Mouse (Mus musculus) midbrain, postnatal 0 days (tissue): ENCODE measurements around the gene Scnn1a. TPM values are rescaled to one million over a fixed set of nuclear protein-coding genes. Genes with fewer than 3 reads are reported as not detected.

Experiments used
- ATAC-seq: fragments of 200-750 bp; cut with Nextera tagmentation; 2 replicates; pipeline ENCODE4 v1.8.0; 2017; ENCODE audit warnings: moderate number of reproducible peaks, mild to moderate bottlenecking, moderate TSS enrichment, moderate library complexity; ENCODE audit not compliant: low FRiP score
- DNase-seq: peaks from one replicate; pipeline ENCODE4 v3.0.0-alpha.2; 2015; ENCODE audit warnings: low spot score
- H3K27ac ChIP-seq: fragments of 300-500 bp; sonication (generic); 2 replicates; pipeline ENCODE4 v1.5.1; 2014; ENCODE audit warnings: low read depth, mild to moderate bottlenecking, low read length, mixed read lengths
- H3K27me3 ChIP-seq: fragments of 300-500 bp; sonication (generic); 2 replicates; pipeline ENCODE4 v1.6.1; 2014; ENCODE audit warnings: low read length, control low read depth, mixed read lengths; ENCODE audit not compliant: insufficient read depth
- H3K36me3 ChIP-seq: fragments of 300-500 bp; sonication (generic); 2 replicates; pipeline ENCODE4 v1.6.1; 2014; ENCODE audit warnings: low read length, control low read depth, mixed read lengths; ENCODE audit not compliant: insufficient read depth
- H3K4me1 ChIP-seq: fragments of 300-500 bp; sonication (generic); 2 replicates; pipeline ENCODE4 v1.6.1; 2014; ENCODE audit warnings: mild to moderate bottlenecking, control low read depth, antibody characterized with exemption, low read length, mixed read lengths; ENCODE audit not compliant: insufficient read depth
- H3K4me2 ChIP-seq: fragments of 300-500 bp; sonication (generic); 2 replicates; pipeline ENCODE4 v1.6.1; 2014; ENCODE audit warnings: low read depth, mild to moderate bottlenecking, low read length, mixed read lengths; ENCODE audit not compliant: poor library complexity, severe bottlenecking
- H3K4me3 ChIP-seq: fragments of 300-500 bp; sonication (generic); 2 replicates; pipeline ENCODE4 v1.5.1; 2014; ENCODE audit warnings: low read depth, mild to moderate bottlenecking, low read length, moderate library complexity
- H3K9ac ChIP-seq: fragments of 300-500 bp; sonication (generic); replicated peaks from 2 replicates; pipeline ENCODE4 v1.6.1; 2014; ENCODE audit warnings: mild to moderate bottlenecking, low read length, moderate library complexity, mixed read lengths; ENCODE audit not compliant: poor library complexity, severe bottlenecking
- H3K9me3 ChIP-seq: fragments of 300-500 bp; sonication (generic); 2 replicates; pipeline ENCODE4 v1.6.1; 2016; ENCODE audit warnings: low read length, control low read depth
- CTCF ChIP-seq: IDR thresholded peaks from 2 replicates; pipeline ENCODE4 v1.5.1; 2016; ENCODE audit warnings: antibody characterized with exemption, mild to moderate bottlenecking
- WGBS: fragments of 180-500 bp; shearing (Covaris S2); extraction: QIAGEN DNeasy Blood & Tissue Kit; methylation state at CpG from one replicate; pipeline ENCODE4 v1.1.7; 2014; 5-methylcytosine and 5-hydroxymethylcytosine counted together
- polyA plus RNA-seq: library from polyadenylated mRNA; unstranded; fragments of >200 nt; fragmentation: Nextera tagmentation; extraction: Ambion mirVana; gene quantifications from 2 replicates; pipeline ENCODE4 v1.2.1, GENCODE M21; 2015
- total RNA-seq: library from RNA; depleted of rRNA; stranded (reverse); fragments of >200 nt; gene quantifications from 2 replicates; pipeline ENCODE4 v1.2.3, GENCODE M21; 2014

The Scnn1a gene
- total and polyA plus RNA-seq, 2 experiments from 2014 or later = 1.5 to 1.8 TPM

DNA sequence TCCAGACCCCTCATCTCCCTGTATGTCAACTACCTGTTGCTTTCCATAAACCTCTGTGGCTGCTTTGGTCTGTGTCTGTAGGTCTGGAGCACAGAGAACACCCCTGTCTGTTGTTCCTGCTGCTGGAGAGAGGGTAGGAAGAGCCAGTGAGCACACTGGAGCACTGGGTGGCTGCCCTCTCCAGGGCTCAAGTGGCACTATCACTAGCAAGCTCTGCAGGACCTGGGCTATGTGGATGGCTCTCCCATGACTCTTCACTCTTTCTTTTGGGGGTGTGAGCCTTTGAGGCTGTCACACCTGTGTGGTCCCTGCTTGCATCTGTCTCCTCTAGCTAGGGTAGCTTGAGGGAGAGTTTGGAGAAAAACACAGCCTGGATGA lies 551 bp upstream of the Scnn1a start:
- TF ChIP-seq CTCF = no peak
- H3K4me3 ChIP-seq = no peak overlapping the region
- H3K9me3 ChIP-seq = no peaks in the 10 kb centered on the region
- no peak for ATAC-seq
- no peak overlapping the region for H3K27ac ChIP-seq
- peaks cover 6% of the 10 kb centered on the region; the same call in 1 of the 2 replicates for H3K4me1 ChIP-seq
- no peak overlapping the region for H3K9ac ChIP-seq
- H3K27me3 ChIP-seq = peaks cover 14% of the 10 kb centered on the region
- DNase-seq = no peak
- no peaks in the 10 kb centered on the region for H3K36me3 ChIP-seq
- no peak overlapping the region for H3K4me2 ChIP-seq

DNA sequence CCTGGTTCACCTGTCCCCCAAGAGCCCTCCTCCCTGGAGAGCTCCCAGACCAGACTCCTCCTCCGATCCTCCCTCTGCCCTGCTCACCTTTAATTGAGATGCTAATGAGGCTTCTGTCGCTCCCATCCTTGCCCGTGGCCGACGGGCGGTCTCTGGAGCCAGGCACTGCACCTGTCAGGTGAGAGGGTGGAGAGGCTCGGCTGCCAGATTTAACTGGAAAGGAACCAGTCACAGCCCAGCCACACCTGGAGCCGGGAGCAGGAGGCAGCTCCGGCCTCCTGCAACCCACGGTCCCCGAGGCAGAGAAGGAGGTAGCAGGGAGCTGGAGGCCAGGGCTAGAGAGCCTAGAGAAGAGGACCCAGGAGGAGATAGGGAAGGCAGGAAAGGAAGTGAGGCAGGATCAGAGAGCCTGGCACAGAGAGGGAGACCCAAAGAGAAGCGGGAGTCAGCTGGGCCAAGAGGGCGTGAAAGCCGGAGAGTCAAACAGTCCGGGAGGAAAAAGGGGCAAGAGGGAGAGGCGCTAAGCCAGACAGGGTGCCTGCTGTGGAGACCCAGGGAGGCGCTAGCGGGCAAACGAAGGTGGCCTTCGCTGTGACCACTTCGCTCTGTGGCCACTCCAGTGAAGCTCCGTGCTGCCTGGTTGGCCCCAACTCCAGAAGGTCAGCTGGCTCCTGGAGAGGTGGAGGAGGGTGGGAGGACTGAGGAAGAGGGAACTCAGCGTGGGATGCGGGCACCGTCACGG lies 826 bp downstream of the Scnn1a start:
- WGBS = 10% methylated on average over 26 of the region's 26 CpGs
- no peak for ATAC-seq
- Histone ChIP-seq H3K9ac (no peak overlapping the region), H3K27me3 (peaks cover 14% of the 10 kb centered on the region), H3K36me3 (no peaks in the 10 kb centered on the region), H3K9me3 (no peaks in the 10 kb centered on the region), H3K4me1 (peaks cover 6% of the 10 kb centered on the region; the same call in 1 of the 2 replicates), H3K4me2 (0 out of 2 replicates have a peak overlapping the region, but pooled peaks have one; percentile 3), H3K27ac (no peak overlapping the region), H3K4me3 (no peak overlapping the region)
- DNase-seq = no peak
- TF ChIP-seq CTCF = no peak

DNA sequence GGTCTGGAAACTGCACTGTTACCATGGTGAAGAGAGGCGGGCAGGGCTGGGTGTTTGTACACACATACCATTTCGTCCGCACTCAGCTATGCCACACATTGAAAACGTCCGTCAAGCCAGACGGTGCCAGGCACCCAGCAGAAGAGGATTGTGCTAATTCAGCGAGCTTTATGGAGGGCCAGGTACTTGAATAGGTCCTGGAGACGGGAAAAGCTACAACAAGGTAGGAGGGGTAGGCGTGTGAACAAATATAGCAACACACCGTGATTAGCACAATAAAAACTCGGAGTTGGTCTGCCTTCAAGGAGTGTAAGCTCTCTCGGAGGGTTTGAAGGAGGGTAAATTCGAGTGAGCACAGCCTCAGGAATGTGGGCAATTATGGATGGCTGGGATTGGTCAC lies 2.3 kb downstream of the Scnn1a start:
- H3K4me3 ChIP-seq = no peak overlapping the region
- TF ChIP-seq CTCF = no peak
- H3K27ac ChIP-seq = no peak overlapping the region
- peaks cover 14% of the 10 kb centered on the region for H3K27me3 ChIP-seq
- 54% methylated on average over 13 of the region's 13 CpGs for WGBS
- no peak for DNase-seq
- no peak for ATAC-seq
- H3K4me1 ChIP-seq = peaks cover 6% of the 10 kb centered on the region; the same call in 1 of the 2 replicates
- no peak overlapping the region for H3K4me2 ChIP-seq
- no peak overlapping the region for H3K9ac ChIP-seq
- H3K36me3 ChIP-seq = no peaks in the 10 kb centered on the region
- no peaks in the 10 kb centered on the region for H3K9me3 ChIP-seq

DNA sequence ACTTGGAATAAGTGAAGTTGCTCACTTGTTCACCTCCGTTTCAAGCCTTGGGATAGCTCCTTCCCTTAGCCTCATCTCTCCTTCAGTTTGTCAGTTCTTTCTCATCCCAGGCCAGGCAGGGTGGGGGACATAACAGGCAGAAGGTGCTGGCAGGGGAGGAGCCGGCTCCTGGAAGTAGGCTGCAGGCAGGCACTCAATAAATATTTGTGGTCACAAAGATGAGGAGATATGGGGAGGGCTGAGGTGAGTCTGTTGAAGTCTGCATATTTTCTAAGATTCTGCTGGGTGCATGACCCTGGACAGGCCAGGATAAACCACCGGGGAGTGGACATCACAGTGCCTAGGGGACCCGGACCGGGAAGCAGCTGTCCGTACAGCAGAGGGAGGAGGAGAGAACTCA lies 3.1 kb downstream of the Scnn1a start:
- H3K4me3 ChIP-seq = no peak overlapping the region
- no peak for DNase-seq

DNA sequence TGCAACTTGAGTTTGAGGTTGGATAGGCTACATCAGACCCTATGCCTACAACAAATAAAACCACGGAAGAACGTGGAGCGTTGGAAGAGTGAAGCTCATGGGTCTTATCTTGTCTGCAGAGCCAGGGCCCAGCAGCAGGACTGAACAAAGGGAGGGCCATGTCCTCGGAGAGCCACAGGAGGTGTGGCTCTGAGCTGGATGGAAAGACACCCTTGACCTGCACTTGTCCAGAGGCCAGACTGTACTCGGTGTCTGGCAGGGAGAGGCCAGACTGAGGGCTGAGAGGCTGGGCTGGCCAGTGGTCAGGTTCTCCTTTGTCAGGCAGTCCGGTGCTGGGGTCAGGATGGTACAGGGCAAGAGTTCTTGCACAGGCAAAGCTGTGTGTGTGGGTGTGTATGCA lies 4.9 kb downstream of the Scnn1a start:
- no peak for TF ChIP-seq CTCF
- Histone ChIP-seq H3K4me3 (no peak overlapping the region), H3K36me3 (no peaks in the 10 kb centered on the region), H3K27me3 (peaks cover 13% of the 10 kb centered on the region), H3K27ac (no peak overlapping the region), H3K4me1 (peaks cover 6% of the 10 kb centered on the region; the same call in 1 of the 2 replicates), H3K9me3 (no peaks in the 10 kb centered on the region), H3K9ac (no peak overlapping the region), H3K4me2 (no peak overlapping the region)
- WGBS = 68% methylated on average over 6 of the region's 6 CpGs
- no peak for DNase-seq
- no peak for ATAC-seq

More for the DNA sequence above, 3.1 kb downstream of the Scnn1a start:
- Histone ChIP-seq H3K4me1 (peaks cover 6% of the 10 kb centered on the region; the same call in 1 of the 2 replicates), H3K9ac (no peak overlapping the region), H3K9me3 (no peaks in the 10 kb centered on the region), H3K36me3 (no peaks in the 10 kb centered on the region), H3K27me3 (peaks cover 14% of the 10 kb centered on the region), H3K4me2 (no peak overlapping the region), H3K27ac (no peak overlapping the region)
- 74% methylated on average over 6 of the region's 6 CpGs for WGBS
- no peak for TF ChIP-seq CTCF
- ATAC-seq = no peak

DNA sequence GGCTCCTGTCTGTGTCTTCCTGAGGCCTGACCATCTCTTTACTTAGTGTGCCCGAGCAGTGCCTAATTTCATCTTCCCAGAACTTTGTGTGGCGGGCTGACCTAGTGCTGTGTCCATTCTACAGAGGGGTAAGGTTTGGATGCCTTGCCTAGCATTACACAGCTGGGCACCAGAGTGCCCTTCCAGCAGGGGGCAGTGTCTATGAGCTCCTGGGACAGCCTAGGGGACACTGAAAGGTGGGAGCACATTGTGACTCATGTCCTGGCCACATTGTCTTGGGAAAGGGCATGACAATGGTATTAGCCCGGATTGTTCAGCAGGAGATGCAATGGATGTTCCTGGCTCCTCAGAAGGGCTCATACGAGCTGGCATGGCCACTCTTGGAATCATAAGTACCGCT lies 7.8 kb downstream of the Scnn1a start:
- peak; percentile 38 for TF ChIP-seq CTCF
- 86% methylated on average over 5 of the region's 5 CpGs for WGBS
- H3K9ac ChIP-seq = no peak overlapping the region
- no peak overlapping the region for H3K27ac ChIP-seq
- ATAC-seq = no peak
- no peak overlapping the region for H3K4me3 ChIP-seq
- H3K9me3 ChIP-seq = no peaks in the 10 kb centered on the region
- H3K4me1 ChIP-seq = no peaks in the 10 kb centered on the region
- H3K36me3 ChIP-seq = no peaks in the 10 kb centered on the region
- H3K27me3 ChIP-seq = no peaks in the 10 kb centered on the region
- H3K4me2 ChIP-seq = no peak overlapping the region
- no peak for DNase-seq
